Mouse (Mus musculus) inflammation-experienced regulatory T-cells, adult 6 months (primary cell): Measurements from ENCODE around the gene Olfml3. TPM values are rescaled to one million over a fixed set of nuclear protein-coding genes. Genes with fewer than 3 reads are reported as not detected.

Experiments
- ATAC-seq: one replicate; pipeline ENCODE4 v1.8.0; 2017
- polyA plus RNA-seq, 3 experiments: library from polyadenylated mRNA; unstranded; fragments of 100-300 nt; shearing (Covaris generic); gene quantifications; one replicate each; pipeline ENCODE4 v1.2.1; 2017

The Olfml3 gene
- polyA plus RNA-seq, 3 experiments from 2014 or later = 0.20 to 0.93 (median 0.50) TPM

- ATAC-seq = no peak
Observed at GRCm38 (mm10) chr3:103739329-103739728, 1.5 kb upstream of the Olfml3 start, which contains the start of gene Gm10964. TSS of gene Gm10964 (plus strand) at chr3:103739366.

- ATAC-seq = no peak
Observed at GRCm38 (mm10) chr3:103737061-103737754, 593 bp downstream of the Olfml3 start.

GRCm38 (mm10) chr3:103735776-103736600 is 1.8 kb downstream of the Olfml3 start:
- no peak for ATAC-seq

- ATAC-seq = no peak
Observed at GRCm38 (mm10) chr3:103734696-103735519, 2.9 kb downstream of the Olfml3 start.

GRCm38 (mm10) chr3:103733799-103734695 is 3.8 kb downstream of the Olfml3 start:
- ATAC-seq = no peak

- no peak for ATAC-seq
Observed at GRCm38 (mm10) chr3:103733176-103733575, 4.6 kb downstream of the Olfml3 start.

GRCm38 (mm10) chr3:103732116-103732515 is 5.7 kb downstream of the Olfml3 start:
- ATAC-seq = no peak

- no peak for ATAC-seq
Observed at GRCm38 (mm10) chr3:103729850-103730249, 8.0 kb downstream of the Olfml3 start.

- no peak for ATAC-seq
Observed at GRCm38 (mm10) chr3:103727813-103728326, 9.9 kb downstream of the Olfml3 start.

- no peak for ATAC-seq
Observed at GRCm38 (mm10) chr3:103726642-103727041, 11.2 kb downstream of the Olfml3 start.

- ATAC-seq = no peak
Observed at GRCm38 (mm10) chr3:103724137-103724536, 13.7 kb downstream of the Olfml3 start.

GRCm38 (mm10) chr3:103718728-103719127 is 19.1 kb downstream of the Olfml3 start:
- ATAC-seq = no peak

GRCm38 (mm10) chr3:103716774-103717760 is 20.7 kb downstream of the Olfml3 start:
- no peak for ATAC-seq

GRCm38 (mm10) chr3:103715762-103716693 is 21.8 kb downstream of the Olfml3 start:
- ATAC-seq = no peak

- ATAC-seq = no peak
Observed at GRCm38 (mm10) chr3:103714942-103715341, 22.9 kb downstream of the Olfml3 start.

- no peak for ATAC-seq
Observed at GRCm38 (mm10) chr3:103714236-103714875, 23.4 kb downstream of the Olfml3 start.

GRCm38 (mm10) chr3:103712196-103712595 is 25.6 kb downstream of the Olfml3 start:
- no peak for ATAC-seq

GRCm38 (mm10) chr3:103709470-103710040 is 28.2 kb downstream of the Olfml3 start:
- no peak for ATAC-seq
